Mouse (Mus musculus) stomach, postnatal 0 days (tissue): ENCODE data around the gene Pdzrn3. TPM values are rescaled to one million over a fixed set of nuclear protein-coding genes. Genes with fewer than 3 reads are reported as not detected.
A peak's percentile ranks its signal among the peaks of the same experiment; 100 is the strongest.

Experiments
- ATAC-seq: fragments of 200-750 bp; cut with Nextera tagmentation; 2 replicates; pipeline ENCODE4 v1.8.0; 2017; ENCODE audit not compliant: low FRiP score, low TSS enrichment
- DNase-seq: peaks from one replicate; pipeline ENCODE4 v3.0.0-alpha.2; 2016; ENCODE audit warnings: low spot score
- H3K27ac ChIP-seq: fragments of 300-500 bp; sonication (generic); replicated peaks from 2 replicates; pipeline ENCODE4 v1.5.1; 2014; ENCODE audit warnings: mild to moderate bottlenecking, control low read depth
- H3K27me3 ChIP-seq: fragments of 300-500 bp; sonication (generic); 2 replicates; pipeline ENCODE4 v1.6.1; 2014; ENCODE audit warnings: low read length; ENCODE audit not compliant: control insufficient read depth, insufficient read depth
- H3K36me3 ChIP-seq: fragments of 300-500 bp; sonication (generic); 2 replicates; pipeline ENCODE4 v1.6.1; 2014; ENCODE audit warnings: low read length, mixed read lengths; ENCODE audit not compliant: control insufficient read depth, insufficient read depth
- H3K4me1 ChIP-seq: fragments of 300-500 bp; sonication (generic); replicated peaks from 2 replicates; pipeline ENCODE4 v1.6.1; 2014; ENCODE audit warnings: antibody characterized with exemption; ENCODE audit not compliant: control insufficient read depth, insufficient read depth
- H3K4me2 ChIP-seq: fragments of 300-500 bp; sonication (generic); replicated peaks from 2 replicates; pipeline ENCODE4 v1.6.1; 2014; ENCODE audit warnings: low read depth, mild to moderate bottlenecking, control low read depth, moderate library complexity
- H3K4me3 ChIP-seq: fragments of 300-500 bp; sonication (generic); 2 replicates; pipeline ENCODE4 v1.5.1; 2014; ENCODE audit warnings: low read depth, low read length, control low read depth
- H3K9ac ChIP-seq: fragments of 300-500 bp; sonication (generic); 2 replicates; pipeline ENCODE4 v1.6.1; 2014; ENCODE audit warnings: mild to moderate bottlenecking, low read length, control low read depth, mixed read lengths
- H3K9me3 ChIP-seq: fragments of 300-500 bp; sonication (generic); 2 replicates; pipeline ENCODE4 v1.6.1; 2016; ENCODE audit warnings: low read length; ENCODE audit not compliant: control insufficient read depth
- CTCF ChIP-seq: IDR thresholded peaks from 2 replicates; pipeline ENCODE4 v1.5.1; 2016; ENCODE audit warnings: antibody characterized with exemption, low read depth, mild to moderate bottlenecking, moderate library complexity
- EP300 ChIP-seq: optimal IDR thresholded peaks from 2 replicates; pipeline ENCODE3; 2016; ENCODE audit warnings: antibody characterized with exemption
- WGBS: fragments of 180-500 bp; shearing (Covaris S2); extraction: QIAGEN DNeasy Blood & Tissue Kit; methylation state at CpG from one replicate; pipeline ENCODE4 v1.1.7; 2014; 5-methylcytosine and 5-hydroxymethylcytosine counted together
- polyA plus RNA-seq: library from polyadenylated mRNA; unstranded; fragments of >200 nt; fragmentation: Nextera tagmentation; extraction: Ambion mirVana; gene quantifications from 2 replicates; pipeline ENCODE4 v1.2.1, GENCODE M21; 2015

Gene Pdzrn3
- polyA plus RNA-seq, 1 experiment from 2014 or later, result 5.1 TPM

- H3K4me2 ChIP-seq, result no peak overlapping the region
- ATAC-seq (no peak), DNase-seq (no peak)
- no peak overlapping the region for H3K9ac ChIP-seq
- H3K4me3 ChIP-seq, result no peak overlapping the region
- 84% methylated on average over 9 of the region's 9 CpGs for WGBS
- no peaks in the 10 kb centered on the region for H3K27me3 ChIP-seq
- no peak for TF ChIP-seq CTCF
- no peak for TF ChIP-seq EP300
- H3K9me3 ChIP-seq, result no peaks in the 10 kb centered on the region
- no peak overlapping the region for H3K27ac ChIP-seq
- H3K36me3 ChIP-seq, result no peaks in the 10 kb centered on the region
- H3K4me1 ChIP-seq, result no peaks in the 10 kb centered on the region; the same call in none of the 2 replicates
Observed at GRCm38 (mm10) chr6:101310491-101310890, 67.2 kb downstream of the Pdzrn3 start.

GRCm38 (mm10) chr6:101307964-101308531, 69.6 kb downstream of the Pdzrn3 start:
- Histone ChIP-seq H3K36me3 (no peaks in the 10 kb centered on the region), H3K9me3 (no peaks in the 10 kb centered on the region), H3K9ac (no peak overlapping the region), H3K4me2 (no peak overlapping the region), H3K4me3 (no peak overlapping the region), H3K27me3 (no peaks in the 10 kb centered on the region), H3K27ac (no peak overlapping the region), H3K4me1 (no peaks in the 10 kb centered on the region; the same call in none of the 2 replicates)
- DNase-seq (no peak), ATAC-seq (no peak; the same call in 1 of the 2 replicates)
- WGBS, result 65% methylated on average over 11 of the region's 11 CpGs
- TF ChIP-seq EP300 (no peak), CTCF (no peak)

GRCm38 (mm10) chr6:101306834-101307233, 70.9 kb downstream of the Pdzrn3 start:
- H3K36me3 ChIP-seq, result no peaks in the 10 kb centered on the region
- H3K27ac ChIP-seq, result peak overlapping the region; percentile 18; the same call in 1 of the 2 replicates
- ATAC-seq, result peak; percentile 35; the same call in 1 of the 2 replicates
- no peak for TF ChIP-seq EP300
- TF ChIP-seq CTCF, result no peak
- no peaks in the 10 kb centered on the region for H3K9me3 ChIP-seq
- no peaks in the 10 kb centered on the region for H3K27me3 ChIP-seq
- H3K4me1 ChIP-seq, result no peaks in the 10 kb centered on the region; the same call in none of the 2 replicates
- no peak for DNase-seq
- no peak overlapping the region for H3K4me3 ChIP-seq
- no peak overlapping the region for H3K4me2 ChIP-seq
- no peak overlapping the region for H3K9ac ChIP-seq
- WGBS, result 52% methylated on average over 7 of the region's 7 CpGs

- H3K9ac ChIP-seq, result no peak overlapping the region
- 87% methylated on average over 6 of the region's 6 CpGs for WGBS
Observed at GRCm38 (mm10) chr6:101305543-101305942, 72.2 kb downstream of the Pdzrn3 start.

GRCm38 (mm10) chr6:101303959-101304738, 73.5 kb downstream of the Pdzrn3 start:
- H3K27ac ChIP-seq, result no peak overlapping the region
- TF ChIP-seq EP300 (no peak), CTCF (no peak)
- no peak overlapping the region for H3K4me2 ChIP-seq
- no peak overlapping the region for H3K4me3 ChIP-seq
- H3K9ac ChIP-seq, result no peak overlapping the region
- H3K36me3 ChIP-seq, result no peaks in the 10 kb centered on the region
- no peaks in the 10 kb centered on the region for H3K27me3 ChIP-seq
- no peak for ATAC-seq
- no peaks in the 10 kb centered on the region; the same call in none of the 2 replicates for H3K4me1 ChIP-seq
- 89% methylated on average over 11 of the region's 11 CpGs for WGBS
- DNase-seq, result no peak
- H3K9me3 ChIP-seq, result no peaks in the 10 kb centered on the region

More at GRCm38 (mm10) chr6:101305543-101305942, 72.2 kb downstream of the Pdzrn3 start:
- H3K4me2 ChIP-seq, result no peak overlapping the region
- no peak overlapping the region for H3K27ac ChIP-seq
- ATAC-seq, result no peak
- H3K27me3 ChIP-seq, result no peaks in the 10 kb centered on the region
- H3K4me3 ChIP-seq, result no peak overlapping the region
- no peaks in the 10 kb centered on the region for H3K36me3 ChIP-seq
- DNase-seq, result no peak
- TF ChIP-seq EP300 (no peak), CTCF (no peak)
- no peaks in the 10 kb centered on the region; the same call in none of the 2 replicates for H3K4me1 ChIP-seq
- H3K9me3 ChIP-seq, result no peaks in the 10 kb centered on the region

GRCm38 (mm10) chr6:101303501-101303900, 74.2 kb downstream of the Pdzrn3 start:
- no peak for ATAC-seq
- no peaks in the 10 kb centered on the region for H3K27me3 ChIP-seq

More at GRCm38 (mm10) chr6:101303501-101303900, 74.2 kb downstream of the Pdzrn3 start:
- TF ChIP-seq CTCF, result no peak
- no peak for TF ChIP-seq EP300
- no peak overlapping the region for H3K9ac ChIP-seq
- no peaks in the 10 kb centered on the region for H3K9me3 ChIP-seq
- H3K4me3 ChIP-seq, result no peak overlapping the region
- H3K4me1 ChIP-seq, result no peaks in the 10 kb centered on the region; the same call in none of the 2 replicates
- 82% methylated on average over 1 of the region's 1 CpGs for WGBS
- no peaks in the 10 kb centered on the region for H3K36me3 ChIP-seq
- H3K27ac ChIP-seq, result no peak overlapping the region
- DNase-seq, result no peak
- H3K4me2 ChIP-seq, result no peak overlapping the region
